Mouse (Mus musculus): ENCODE measurements around the gene Ncam2.

Gene Ncam2

GRCm38 (mm10) chr16:81623776-81624175 lies 423.3 kb downstream of the Ncam2 start:
- DNase-seq (ENCODE audit: low read depth, low spot score) = no peak

- DNase-seq (ENCODE audit: low read depth, low spot score) = no peak
Measured at GRCm38 (mm10) chr16:81650286-81650685, 449.8 kb downstream of the Ncam2 start.

GRCm38 (mm10) chr16:81651550-81651949 lies 451.1 kb downstream of the Ncam2 start:
- DNase-seq (ENCODE audit: low read depth, low spot score) = peak; percentile 46

DNA sequence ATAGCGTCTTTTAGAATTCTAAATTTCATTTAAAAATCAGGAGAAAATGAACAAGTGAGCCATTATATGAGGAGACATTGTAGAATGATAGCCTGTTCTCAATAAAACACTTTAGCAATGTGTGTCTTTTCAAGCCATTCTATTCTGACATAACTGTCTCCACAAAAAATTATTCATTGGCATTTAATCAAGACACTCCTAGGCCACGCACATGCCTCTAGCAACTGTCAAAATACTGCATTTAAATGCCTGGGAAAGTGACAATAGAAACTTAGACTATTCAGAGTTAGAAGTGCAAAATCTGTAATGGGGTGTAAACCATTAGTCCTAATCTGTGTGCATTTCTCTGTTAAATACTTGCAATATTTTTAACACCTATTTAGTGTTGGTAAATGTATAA lies 456.1 kb downstream of the Ncam2 start:
- no peak for DNase-seq (ENCODE audit: low read depth, low spot score)

DNA sequence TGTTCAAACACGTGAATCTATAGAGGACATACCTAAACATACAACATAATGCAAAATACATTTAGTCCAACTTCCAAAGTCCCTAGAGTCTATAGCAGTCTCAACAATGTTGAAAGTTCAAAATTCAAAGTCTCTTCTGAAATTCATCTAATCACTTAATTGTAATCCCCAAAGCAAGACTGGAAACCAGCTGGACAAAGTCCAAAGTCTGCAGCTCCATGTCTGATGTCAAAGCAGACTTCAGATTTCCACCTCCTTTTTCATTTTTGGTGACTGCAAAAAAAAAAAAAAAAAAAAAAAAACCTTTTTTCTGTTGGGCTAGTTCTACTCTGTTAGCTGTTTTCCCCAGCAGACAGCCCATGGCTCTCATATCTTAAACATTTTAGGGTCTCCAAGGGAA lies 473.4 kb downstream of the Ncam2 start:
- no peak for DNase-seq (ENCODE audit: low read depth, low spot score)

DNA sequence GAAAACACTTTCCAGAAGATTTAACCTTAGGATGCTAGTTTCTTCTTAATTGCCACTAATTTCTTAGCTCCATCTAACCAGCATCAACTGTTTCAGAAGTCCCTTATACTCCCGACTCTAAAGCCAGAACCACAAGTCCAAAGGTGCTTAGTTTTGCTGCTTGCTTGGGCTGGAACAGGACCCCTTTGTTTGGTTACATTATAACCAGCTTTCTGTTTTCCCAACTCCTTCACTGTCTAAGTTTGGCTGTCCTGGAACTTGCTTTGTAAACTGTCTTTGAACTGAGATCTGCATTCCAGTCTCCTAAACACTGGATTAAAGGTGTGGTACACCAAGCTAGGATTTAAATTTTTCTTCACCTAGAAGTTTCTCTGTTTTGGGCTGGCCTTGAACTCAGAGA lies 475.0 kb downstream of the Ncam2 start:
- DNase-seq (ENCODE audit: low read depth, low spot score) = no peak

Measured in brain, adult 2 months (tissue).